Mouse (Mus musculus) heart, adult 11 months (tissue): ENCODE data around the gene Srarp.

Source experiments
- DNase-seq: peaks from one replicate; pipeline ENCODE4 v3.0.0; 2022

The Srarp gene

DNA sequence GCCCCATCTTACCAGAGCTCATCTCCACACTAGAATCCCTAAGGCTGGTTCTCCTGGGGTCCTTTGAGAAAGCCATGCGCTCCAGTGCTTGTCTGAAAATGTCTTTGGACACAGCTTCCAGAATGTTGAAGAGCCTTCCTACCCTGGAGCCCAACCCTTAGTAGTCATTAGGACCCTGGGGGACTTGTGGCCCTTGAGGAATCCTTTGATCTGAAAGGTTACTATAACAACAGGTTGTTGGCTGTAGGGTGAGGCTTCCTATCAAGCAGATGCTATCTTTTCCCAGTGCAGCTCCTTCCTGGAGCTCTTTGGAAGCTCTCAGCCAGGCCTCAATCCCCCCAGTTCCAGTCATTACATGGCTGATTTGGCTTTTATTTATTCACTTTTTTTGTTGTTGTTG is at the start of gene Srarp:
Gene Srarp, minus strand, starts transcription at position 132 of the 400 bp plus-strand sequence.
- DNase-seq: peak; percentile 95

DNA sequence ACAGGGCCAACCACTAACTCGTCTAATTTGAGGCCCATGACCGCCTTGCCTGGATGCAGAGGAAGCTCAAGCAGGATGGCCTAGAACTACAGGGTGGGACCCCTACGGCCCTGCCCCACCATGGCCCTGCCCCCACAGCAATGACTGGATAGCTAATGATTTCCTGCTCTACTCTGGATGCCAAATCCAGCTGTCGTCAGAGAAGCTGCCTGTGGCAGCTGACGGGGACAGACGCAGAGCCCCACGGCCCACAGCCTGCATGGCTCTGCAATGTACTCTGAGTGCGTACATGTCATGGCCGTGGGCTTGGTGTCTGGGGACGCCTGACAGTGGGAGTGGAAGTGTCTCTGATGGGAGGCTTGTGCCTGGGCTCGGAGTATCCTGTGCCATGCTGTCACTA is 48.2 kb upstream of the Srarp start:
- peak; percentile 96 for DNase-seq

DNA sequence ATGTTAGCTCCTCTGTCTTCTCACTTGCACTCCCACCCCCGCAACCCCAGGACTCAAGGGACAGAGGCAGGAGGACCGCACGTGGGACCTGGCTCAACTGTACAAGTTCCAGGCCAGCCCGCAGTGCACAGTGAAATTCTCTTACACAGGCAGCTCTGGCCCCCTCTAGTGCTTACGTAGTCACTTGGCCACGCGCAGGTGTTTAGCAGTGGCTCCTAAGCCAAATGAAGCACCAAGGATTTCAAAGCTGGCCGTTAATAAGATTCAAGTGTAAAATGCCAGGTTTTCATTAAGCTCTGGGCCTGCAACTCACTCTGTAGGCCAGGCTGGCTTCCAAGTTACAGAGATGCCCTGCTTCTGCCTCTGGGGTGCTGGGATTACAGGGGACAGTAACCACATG is 43.5 kb upstream of the Srarp start:
- DNase-seq: no peak

DNA sequence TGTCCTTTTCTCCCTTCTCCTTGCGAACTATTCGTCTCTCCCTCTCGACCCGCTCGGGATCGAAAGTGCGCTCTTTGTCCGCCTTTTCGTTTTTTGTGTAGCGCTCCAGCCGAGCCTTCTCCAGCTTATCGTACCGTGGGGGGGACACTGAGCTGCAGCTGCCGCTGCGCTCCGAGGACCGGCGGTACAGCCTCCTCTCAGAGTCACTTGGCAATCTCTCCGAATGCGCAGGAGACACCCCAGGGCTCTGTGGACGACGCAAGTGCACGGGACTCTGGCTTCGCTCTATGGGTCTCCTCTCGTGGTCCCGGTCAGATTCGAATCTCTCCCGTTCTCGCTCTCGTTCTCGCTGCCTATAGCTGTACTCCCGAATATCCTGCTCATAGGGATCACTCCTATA is 42.9 kb upstream of the Srarp start:
- DNase-seq: no peak

DNA sequence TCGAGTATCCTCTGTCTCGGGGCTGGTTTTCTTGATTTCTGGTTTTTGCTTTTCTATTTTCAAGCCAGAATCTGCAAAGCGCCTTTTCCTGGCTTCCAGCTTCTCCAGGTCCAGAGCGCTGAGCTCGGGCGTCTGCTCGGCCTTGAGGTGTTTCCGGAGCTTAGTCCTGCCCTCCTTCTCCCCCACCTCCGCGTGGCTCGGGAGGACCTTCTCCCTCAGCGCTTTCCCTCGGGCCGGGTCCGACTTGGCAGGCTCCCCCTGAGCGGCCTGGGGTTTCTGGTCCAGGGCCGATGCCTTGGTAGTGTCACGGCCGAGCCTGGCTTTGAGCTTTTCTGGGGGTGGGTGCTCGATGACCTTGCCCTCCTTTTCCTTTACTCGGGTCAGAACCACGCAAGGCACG is 42.3 kb upstream of the Srarp start:
- no peak for DNase-seq

DNA sequence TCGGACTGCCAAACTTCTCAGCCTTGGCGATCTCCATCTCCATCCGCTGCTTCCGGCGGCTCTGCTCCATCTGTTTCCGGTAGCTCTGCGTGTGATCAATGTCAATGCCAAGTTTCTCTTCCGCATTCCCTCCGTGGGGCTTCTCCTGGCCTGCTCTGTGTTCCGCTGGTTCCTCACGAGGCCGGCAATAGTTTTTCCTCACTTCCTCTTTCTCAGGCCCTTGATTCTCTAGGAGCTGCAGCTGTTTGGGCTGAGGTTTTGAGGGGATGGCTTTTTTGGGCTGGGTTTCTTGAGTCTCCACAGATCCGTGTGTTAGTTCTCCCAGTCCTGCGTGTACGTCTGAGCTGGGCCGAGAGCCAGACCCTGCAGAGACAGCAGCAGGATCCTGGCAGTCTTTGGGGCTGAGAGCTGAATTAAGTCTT is 41.8 kb upstream of the Srarp start:
- DNase-seq: peak; percentile 98

DNA sequence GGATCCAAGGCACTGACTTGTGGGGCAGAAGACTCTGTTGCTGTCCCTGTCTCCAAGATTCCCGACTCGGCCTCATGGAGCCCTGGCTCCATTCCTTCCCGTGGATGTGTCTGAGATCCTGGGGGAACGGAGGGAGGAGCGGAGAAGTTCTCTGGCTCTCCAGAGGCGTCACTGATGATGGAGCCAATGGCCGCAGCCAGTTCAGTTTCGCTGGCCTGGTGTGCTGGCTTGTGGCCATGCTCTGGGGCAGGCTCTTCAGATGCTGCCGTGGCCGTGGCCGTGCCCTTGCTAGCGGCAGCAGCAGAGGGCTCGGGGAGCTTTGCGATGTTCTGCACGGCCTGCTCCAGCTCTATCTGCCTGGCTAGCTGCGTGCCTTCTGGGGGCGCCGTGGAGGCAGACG is 38.5 kb upstream of the Srarp start:
- DNase-seq: no peak

DNA sequence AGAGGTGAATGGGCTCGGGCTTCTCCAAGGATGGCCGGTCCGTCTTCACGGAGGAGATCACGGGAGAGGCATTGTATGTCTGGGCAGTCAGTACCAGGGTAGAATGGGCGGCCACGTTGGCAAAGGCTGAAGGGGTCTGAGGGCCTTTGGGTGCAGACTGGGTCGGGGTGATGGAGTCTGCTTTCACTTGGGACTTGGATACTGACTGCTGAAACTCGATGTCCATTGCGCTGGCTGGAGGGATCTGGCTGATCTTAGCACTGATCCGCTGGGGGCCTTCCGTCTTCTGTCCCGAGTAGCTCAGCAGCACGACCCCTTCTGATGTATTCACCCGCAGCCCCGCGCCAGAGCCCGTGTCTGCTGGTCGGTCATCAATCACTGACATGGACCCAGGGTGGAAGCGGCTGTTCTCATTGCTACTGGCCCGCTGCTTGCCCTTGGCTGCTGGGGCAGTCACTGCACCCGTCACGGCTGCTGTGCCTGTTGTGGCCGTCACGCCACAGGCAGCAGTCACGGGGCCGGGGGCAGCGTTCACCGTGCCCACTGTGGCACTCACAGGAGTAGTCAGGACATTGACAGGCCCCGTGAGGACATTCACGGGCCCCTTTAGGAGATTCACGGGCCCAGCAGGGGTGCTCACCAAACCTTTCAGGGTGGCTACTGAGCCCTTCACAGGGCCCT is 36.9 kb upstream of the Srarp start:
- DNase-seq: peak; percentile 91

DNA sequence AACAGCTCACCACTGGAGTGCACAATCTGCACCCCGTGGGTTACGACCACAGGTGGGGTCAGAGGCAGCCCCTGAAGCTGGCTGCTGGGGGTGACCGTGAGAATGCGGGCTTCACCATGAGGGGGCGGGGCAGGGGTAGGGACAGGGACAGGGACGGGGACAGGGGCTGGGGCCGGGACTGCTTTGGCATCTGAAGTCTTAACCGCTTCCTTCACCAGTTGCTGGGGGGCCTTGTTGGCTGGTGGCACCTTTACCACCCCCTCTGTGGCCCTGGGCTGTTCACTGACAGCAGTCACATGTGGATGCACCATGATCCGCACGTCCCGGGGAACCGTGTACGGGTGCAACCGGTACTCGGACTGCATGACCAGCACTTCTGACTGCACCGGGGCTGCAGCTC is 35.6 kb upstream of the Srarp start:
- peak; percentile 91 for DNase-seq

DNA sequence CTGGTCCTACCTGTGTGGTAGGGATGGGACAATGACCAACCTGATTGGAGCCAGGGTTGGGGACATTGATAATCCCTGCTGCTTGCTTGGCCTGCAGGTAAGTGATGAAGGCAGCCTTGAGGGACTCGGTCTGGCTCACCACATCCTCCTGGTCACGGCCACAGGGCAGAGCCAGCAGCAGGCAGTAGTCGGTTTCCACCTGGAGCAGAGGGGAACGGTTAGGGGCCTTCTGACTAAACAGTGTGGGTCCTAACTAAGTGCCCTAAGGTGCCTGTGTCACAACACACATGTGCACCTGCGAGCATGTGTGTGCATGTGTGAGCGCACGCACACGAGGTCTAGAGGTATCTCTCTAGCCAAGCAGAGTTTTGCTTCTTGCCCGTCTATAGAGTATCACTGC is 33.4 kb upstream of the Srarp start:
- peak; percentile 88 for DNase-seq

DNA sequence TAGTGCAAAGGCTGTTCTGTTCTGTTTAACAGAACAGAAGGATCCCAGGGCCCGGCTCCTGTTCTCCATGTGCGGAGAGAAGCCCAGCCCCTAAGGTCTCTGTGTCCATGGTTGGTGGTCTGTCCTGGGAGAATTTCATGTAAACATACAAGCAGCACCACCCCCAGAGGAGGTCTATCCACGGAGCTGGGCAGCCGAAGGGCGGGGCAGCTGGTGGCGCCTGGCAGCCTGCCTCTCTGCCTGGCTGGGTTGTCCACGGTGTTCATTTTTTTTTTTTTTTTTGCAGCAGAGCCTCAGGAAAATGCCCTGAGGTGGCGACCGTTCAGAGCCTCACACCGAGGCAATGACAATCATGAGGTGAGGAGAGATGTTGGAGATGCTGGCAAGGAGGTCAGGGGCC is 32.7 kb upstream of the Srarp start:
- peak; percentile 92 for DNase-seq

DNA sequence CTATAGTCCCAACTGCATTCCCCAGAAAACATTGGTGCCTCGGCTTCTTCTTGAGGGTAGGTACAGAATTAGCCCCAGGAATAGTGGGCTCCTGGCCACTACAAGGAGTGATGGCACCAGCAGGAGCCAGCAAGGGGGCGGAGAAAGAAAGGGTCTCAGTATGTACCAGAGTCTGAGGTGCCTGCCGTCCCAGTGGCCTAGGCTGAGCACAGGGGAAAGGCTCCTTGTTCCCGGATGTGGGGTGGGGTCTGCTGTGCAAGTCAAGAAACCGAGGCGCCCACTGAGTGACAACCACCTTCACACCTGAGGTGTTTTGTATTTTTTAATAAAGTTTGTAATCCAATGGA is 31.6 kb upstream of the Srarp start:
- DNase-seq: peak; percentile 85

DNA sequence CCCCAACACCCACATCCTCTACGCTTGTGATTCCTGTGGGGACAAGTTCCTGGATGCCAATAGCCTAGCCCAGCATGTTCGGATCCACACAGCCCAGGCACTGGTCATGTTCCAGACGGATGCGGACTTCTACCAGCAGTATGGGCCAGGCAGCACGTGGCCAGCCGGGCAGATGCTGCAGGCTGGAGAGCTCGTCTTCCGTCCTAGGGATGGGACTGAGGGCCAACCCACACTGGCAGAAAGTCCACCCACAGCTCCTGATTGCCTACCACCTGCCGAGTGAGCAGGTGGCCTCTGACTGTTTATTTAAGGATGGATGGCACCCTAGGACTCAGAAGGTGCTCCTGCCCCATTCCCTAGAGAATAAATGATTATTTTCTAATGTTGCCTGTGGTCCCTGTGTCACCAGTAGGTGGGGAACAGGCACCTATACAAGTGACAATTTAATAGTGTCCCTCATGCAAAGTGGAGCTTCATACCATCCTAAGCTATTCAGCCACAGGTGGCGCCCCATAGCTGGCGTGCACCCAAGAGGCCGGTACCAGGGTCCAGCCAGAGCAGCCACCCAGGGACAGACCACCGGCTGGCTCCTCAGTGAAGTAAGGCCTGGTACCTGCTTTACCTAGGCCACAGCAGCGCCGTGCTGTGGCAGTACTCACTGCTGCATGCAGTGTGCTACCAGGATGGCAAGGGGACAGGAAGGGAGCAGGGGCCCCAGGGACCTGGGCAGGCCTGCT is 31.1 kb upstream of the Srarp start:
- DNase-seq: peak; percentile 87

DNA sequence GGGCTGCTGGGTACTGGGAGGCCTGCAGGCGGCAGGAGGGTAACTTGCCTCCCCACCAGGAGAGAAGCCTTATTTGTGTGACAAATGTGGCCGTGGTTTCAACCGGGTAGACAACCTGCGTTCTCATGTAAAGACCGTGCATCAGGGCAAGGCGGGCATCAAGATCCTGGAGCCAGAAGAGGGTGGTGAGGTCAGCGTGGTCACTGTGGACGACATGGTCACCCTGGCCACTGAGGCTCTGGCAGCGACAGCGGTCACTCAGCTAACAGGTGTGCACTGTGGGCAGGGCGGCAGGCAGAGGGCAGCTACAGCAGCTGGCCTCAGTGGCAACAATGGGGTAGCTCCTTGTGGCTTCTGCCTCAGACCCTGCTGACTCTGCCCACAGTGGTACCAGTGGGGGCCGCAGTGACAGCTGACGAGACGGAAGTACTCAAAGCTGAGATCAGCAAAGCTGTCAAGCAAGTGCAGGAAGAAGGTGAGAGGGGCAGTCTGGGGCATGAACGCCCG is 30.4 kb upstream of the Srarp start:
- peak; percentile 85 for DNase-seq

DNA sequence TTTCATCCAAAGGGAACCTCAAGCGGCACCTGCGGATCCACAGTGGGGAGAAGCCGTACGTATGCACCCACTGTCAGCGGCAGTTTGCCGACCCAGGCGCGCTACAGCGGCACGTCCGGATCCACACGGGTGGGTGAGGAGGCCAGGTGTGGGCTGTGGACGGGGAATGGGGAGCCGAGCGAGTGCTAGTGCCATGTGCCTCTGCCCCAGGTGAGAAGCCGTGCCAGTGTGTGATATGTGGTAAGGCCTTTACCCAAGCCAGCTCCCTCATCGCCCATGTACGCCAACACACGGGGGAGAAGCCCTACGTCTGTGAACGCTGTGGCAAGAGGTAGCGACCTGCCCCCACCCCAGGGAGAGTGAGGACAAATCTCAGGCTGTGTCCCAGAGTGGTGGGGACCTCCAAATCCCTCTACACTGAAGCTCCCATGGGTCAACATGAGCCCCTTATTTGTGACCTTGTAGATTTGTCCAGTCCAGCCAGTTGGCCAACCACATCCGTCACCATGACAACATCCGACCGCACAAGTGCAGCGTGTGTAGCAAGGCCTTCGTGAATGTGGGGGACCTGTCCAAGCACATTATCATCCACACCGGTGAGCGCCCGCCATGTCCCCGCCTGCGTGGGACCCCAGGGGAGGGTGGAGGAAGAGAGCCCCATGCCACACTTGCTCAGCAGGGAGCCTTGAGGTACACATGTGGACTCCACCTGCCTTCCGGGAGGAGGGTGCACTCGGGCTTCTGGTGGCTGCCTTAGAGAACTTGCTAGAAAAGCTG is 29.8 kb upstream of the Srarp start:
- DNase-seq: peak; percentile 90

DNA sequence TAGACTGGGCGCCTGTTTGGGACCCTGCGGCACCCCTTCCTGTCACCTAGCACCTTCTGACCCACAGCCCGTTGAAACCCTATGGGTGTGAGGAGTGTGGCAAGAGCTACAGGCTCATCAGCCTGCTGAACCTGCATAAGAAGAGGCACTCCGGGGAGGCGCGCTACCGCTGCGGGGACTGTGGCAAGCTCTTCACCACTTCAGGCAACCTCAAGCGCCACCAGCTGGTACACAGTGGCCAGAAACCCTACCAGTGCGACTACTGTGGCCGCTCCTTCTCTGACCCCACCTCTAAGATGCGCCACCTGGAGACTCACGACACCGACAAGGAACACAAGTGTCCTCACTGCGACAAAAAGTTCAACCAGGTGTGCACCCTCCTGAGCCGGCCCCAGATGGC is 28.8 kb upstream of the Srarp start:
- peak; percentile 83 for DNase-seq

DNA sequence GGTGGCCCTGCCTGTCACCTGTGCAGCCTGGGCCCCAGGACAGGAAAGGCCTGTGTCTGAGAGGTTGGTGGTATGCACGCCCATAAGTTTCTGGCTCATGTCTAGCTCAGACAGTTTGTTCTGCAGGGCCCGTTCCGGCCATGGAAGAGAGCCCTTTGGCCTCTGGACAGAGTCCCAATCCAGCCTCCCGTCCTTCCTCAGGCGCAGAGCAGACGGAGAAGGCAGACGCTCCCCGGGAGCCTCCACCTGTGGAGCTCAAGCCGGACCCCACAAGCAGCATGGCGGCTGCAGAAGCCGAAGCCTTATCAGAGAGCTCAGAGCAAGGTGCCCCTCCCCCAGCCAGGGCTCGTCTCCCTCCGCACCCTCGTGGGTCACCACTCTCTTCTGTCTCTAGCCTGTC is 27.6 kb upstream of the Srarp start:
- peak; percentile 85 for DNase-seq

DNA sequence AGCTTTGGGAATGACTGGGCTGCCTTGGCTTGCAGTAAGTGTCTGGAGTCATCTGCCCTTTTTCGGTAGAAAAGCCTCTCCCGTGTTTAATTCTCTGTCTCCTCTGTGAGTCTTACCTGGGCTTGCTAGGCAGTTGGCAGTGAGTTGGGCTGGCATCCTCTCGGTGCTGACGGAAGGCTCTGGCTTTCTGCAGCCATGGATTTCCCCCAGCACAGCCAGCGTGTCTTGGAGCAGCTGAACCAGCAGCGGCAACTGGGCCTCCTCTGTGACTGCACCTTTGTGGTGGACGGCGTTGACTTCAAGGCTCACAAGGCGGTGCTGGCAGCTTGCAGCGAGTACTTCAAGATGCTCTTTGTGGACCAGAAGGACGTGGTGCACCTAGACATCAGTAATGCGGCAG is 25.7 kb upstream of the Srarp start:
- DNase-seq: peak; percentile 82

DNA sequence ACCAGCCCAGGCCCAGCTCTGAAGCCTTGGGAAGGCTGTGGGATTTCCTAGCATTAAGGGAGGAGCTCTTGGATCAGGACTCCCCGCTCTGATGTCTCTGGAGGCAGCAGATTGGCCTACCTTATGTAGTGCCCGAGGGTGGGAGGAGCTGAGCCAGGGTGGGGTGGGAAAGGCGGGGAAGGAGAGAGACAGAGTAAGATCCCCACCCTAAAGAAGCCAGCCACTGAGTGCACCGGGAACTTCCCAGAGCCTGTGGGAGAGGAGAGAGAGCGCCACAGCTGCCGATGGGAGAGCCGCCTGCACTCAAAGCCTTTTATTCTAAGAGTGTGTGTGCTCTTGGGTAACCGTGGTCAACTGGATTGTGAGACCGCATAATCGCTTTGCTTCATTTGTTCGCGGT is 25.2 kb upstream of the Srarp start:
- peak; percentile 92 for DNase-seq

DNA sequence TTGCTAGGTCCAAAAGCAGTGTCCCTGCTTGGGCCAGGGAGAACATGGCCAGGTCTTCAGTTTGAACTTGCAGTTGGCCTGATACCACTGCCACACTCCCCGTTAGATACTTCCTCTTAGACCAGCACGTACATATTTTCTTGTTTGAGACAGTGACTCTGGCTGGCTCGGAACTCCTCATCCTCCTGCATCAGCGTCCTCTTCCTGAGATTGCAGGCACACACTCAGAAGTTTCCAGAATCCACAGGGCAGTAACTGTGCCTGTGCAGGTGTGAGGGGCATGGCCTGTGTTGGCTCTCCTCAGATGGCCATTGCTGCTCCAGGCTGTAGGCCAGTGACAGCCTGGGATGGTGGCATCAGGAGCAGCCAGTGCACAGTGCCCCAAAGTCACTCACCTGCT is 24.6 kb upstream of the Srarp start:
- peak; percentile 87 for DNase-seq

DNA sequence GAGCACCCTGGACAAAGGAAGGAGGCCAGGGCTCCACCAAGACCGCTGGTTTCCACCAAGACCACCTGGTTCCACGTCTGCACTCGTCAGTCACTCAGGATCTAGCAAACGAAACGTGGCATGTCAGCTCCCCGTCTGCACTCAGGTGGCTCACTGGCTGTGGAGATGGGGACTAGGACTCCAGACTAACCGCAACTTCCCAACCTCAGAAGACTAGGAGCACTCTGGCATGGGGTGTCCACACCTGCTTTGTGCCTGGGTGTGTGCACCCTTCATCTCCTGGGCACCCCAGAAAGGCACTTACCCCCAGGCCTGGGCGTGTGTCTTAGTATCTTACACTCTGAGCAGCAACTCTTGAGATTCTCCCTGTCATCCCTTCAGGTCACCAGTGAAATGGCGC is 23.9 kb upstream of the Srarp start:
- DNase-seq: peak; percentile 86

DNA sequence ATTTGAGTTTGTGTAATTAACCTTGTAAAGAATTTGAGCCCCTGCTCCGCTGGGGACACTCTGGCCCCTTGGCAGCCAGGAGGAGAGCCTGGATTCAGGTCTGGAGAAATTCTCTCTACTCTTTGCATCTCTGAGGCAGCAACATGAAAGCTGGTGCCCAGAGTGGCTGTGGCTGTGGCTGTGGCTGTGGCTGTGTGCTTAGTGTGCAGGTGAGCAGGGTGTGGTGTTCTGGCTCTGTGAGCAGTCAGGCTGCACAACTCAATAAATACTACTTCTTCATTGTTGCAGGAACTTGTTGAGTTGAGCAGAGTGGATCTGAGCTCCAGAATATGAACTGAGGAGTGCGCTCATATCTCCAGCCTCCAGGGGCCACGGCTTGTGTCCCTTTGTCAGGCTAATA is 23.0 kb upstream of the Srarp start:
- no peak for DNase-seq

DNA sequence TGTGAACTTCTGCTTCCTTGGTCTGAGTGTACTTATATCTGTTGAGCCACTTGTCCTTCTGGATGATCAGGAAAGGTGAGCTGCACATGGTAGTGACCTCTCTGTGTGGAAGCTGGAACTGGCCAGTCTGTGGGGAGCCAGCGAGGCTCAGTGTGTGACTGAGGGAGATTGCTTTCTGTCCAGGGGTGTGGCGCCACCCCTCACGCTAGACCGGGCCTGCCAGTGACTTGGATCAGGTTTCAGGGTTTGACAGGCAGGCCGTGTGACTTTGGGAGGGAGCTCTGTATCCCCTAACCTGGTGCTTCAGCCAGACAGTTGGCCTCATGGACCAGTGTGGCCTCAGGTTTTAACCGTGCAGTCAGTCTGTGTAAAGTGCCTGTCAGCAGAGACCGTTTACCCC is 22.3 kb upstream of the Srarp start:
- peak; percentile 97 for DNase-seq
